13 mouse cellular contexts compared by ENCODE assay signal in the genomic region with DNA sequence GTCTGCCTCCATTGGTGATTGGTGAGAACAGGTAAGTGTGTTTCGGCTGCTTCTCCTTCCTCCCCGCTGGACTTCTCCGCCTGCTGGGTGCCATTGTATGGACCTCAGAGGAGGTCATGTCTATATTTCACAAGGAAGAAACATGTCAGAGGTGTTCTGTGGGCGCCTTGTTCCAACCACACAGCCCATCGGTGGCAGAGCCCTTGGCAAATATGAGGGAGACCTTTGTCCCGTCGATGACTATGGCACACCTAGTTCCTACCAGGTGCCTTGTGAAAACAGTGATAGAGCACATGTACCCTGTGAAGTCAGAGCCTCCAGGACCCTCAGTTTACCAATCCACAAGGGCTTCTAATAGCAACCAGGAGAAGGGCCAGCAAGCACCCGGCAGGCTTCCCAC.
"Had no signal": no experiment of that assay in that cellular context is flagged by ENCODE, and none has a peak within 500 bp of the region (broad histone marks: within the 10 kb centered on the region; RNA-seq: fewer than 3 reads in every experiment).

No protein-coding gene starts in this region.

- DNase-seq: kidney, adult 11 months; kidney, postnatal 14 days; lung, embryonic 14.5 days; lung, postnatal 14 days; retina, postnatal 1 day; thymus, postnatal 4 days had no signal

- ATAC-seq: midbrain, embryonic 16.5 days had no signal

- H3K4me2 ChIP-seq: lung, embryonic 14.5 days; midbrain, embryonic 12.5 days; neural tube, embryonic 13.5 days had no signal

- H3K27ac ChIP-seq: left cerebral cortex, adult 2 months; limb, embryonic 10.5 days; macrophage; midbrain, embryonic 12.5 days; neural tube, embryonic 13.5 days had no signal

- H3K4me3 ChIP-seq: left cerebral cortex, adult 2 months; limb, embryonic 10.5 days; megakaryocyte, embryonic 14.5 days; midbrain, embryonic 12.5 days; neural tube, embryonic 13.5 days had no signal

- H3K9ac ChIP-seq: lung, embryonic 14.5 days; midbrain, embryonic 12.5 days; neural tube, embryonic 13.5 days had no signal

- H3K27me3 ChIP-seq: midbrain, embryonic 12.5 days; neural tube, embryonic 13.5 days had no signal

- H3K9me3 ChIP-seq: limb, embryonic 10.5 days; midbrain, embryonic 12.5 days; neural tube, embryonic 13.5 days had no signal
